8 mouse cellular contexts compared by ENCODE assay signal in genomic region chr2:25177685-25178084, GRCm38 (mm10). TPM values are rescaled to one million over a fixed set of nuclear protein-coding genes. Genes with fewer than 3 reads are reported as not detected.
A peak's percentile ranks its signal among the peaks of the same experiment; 100 is the strongest.
DNase-seq lines count a peak whose midpoint lies in the region; ATAC-seq lines count a peak whose summit lies in the region.

No protein-coding gene starts in this region.

- WGBS in heart, embryonic 12.5 days = 4% methylated on average over 5 of the region's 6 CpGs
- 3% methylated on average over 6 of the region's 6 CpGs for WGBS in kidney, embryonic 16.5 days
- WGBS in midbrain, embryonic 11.5 days = 4% methylated on average over 6 of the region's 6 CpGs

- 0 out of 2 replicates have a peak overlapping the region, but pooled peaks have one; percentile 1 for H3K9ac ChIP-seq in heart, embryonic 12.5 days
- H3K9ac ChIP-seq in kidney, embryonic 16.5 days (replicated peaks; ENCODE audit: low read length) = peak overlapping the region; percentile 40; the same call in 1 of the 2 replicates
- H3K9ac ChIP-seq in midbrain, embryonic 11.5 days (ENCODE audit: low read length) = peak overlapping the region; percentile 47

- peak overlapping the region; percentile 50 for H3K27ac ChIP-seq in heart, embryonic 12.5 days (ENCODE audit: poor library complexity, severe bottlenecking)
- peak overlapping the region; percentile 91 for H3K27ac ChIP-seq in kidney, embryonic 16.5 days (ENCODE audit: low read length)
- H3K27ac ChIP-seq in midbrain, embryonic 11.5 days (ENCODE audit: low read depth, low read length) = peak overlapping the region; percentile 71

- peak overlapping the region; percentile 25; the same call in 1 of the 2 replicates for H3K4me2 ChIP-seq in heart, embryonic 12.5 days
- peak overlapping the region; percentile 44 for H3K4me2 ChIP-seq in kidney, embryonic 16.5 days (replicated peaks; ENCODE audit: low read depth, low read length)
- peak overlapping the region; percentile 39 for H3K4me2 ChIP-seq in midbrain, embryonic 11.5 days

- ATAC-seq in heart, embryonic 12.5 days (ENCODE audit: insufficient number of reproducible peaks, low FRiP score) = no peak
- peak; percentile 63 for ATAC-seq in kidney, embryonic 16.5 days (ENCODE audit: low FRiP score, low TSS enrichment)
- peak; percentile 25 for ATAC-seq in midbrain, embryonic 11.5 days (ENCODE audit: low FRiP score)

- H3K9me3 ChIP-seq in heart, embryonic 12.5 days (replicated peaks) = no peaks in the 10 kb centered on the region
- H3K9me3 ChIP-seq in kidney, embryonic 16.5 days (ENCODE audit: low read length) = no peaks in the 10 kb centered on the region
- no peaks in the 10 kb centered on the region for H3K9me3 ChIP-seq in midbrain, embryonic 11.5 days (ENCODE audit: control insufficient read depth, low read length)

- peak; percentile 36 for DNase-seq in adrenal gland, adult 2 months
- no peak for DNase-seq in adrenal gland, postnatal 10 days
- DNase-seq in NIH3T3 (ENCODE audit: low read depth) = peak; percentile 39
- peak; percentile 91 for DNase-seq in midbrain, embryonic 11.5 days (ENCODE audit: low spot score, missing footprints)
- no peak for DNase-seq in thymus, postnatal 36 days
- no peak for DNase-seq in B cell, adult 2 months

- H3K4me1 ChIP-seq in heart, embryonic 12.5 days (replicated peaks) = peaks cover 41% of the 10 kb centered on the region
- peaks cover 75% of the 10 kb centered on the region for H3K4me1 ChIP-seq in kidney, embryonic 16.5 days (ENCODE audit: insufficient read depth, low read length)
- peaks cover 51% of the 10 kb centered on the region for H3K4me1 ChIP-seq in midbrain, embryonic 11.5 days (ENCODE audit: control insufficient read depth, insufficient read depth, low read length)

- no peak overlapping the region for H3K4me3 ChIP-seq in heart, embryonic 12.5 days
- peak overlapping the region; percentile 8 for H3K4me3 ChIP-seq in kidney, embryonic 16.5 days (ENCODE audit: low read length)
- H3K4me3 ChIP-seq in midbrain, embryonic 11.5 days (ENCODE audit: low read depth, low read length) = peak overlapping the region; percentile 16; the same call in 1 of the 2 replicates

- no peaks in the 10 kb centered on the region for H3K36me3 ChIP-seq in heart, embryonic 12.5 days
- no peaks in the 10 kb centered on the region for H3K36me3 ChIP-seq in kidney, embryonic 16.5 days (ENCODE audit: insufficient read depth, low read length)
- no peaks in the 10 kb centered on the region for H3K36me3 ChIP-seq in midbrain, embryonic 11.5 days (ENCODE audit: control insufficient read depth, insufficient read depth, low read length)

- H3K27me3 ChIP-seq in heart, embryonic 12.5 days (replicated peaks) = peaks cover 49% of the 10 kb centered on the region
- H3K27me3 ChIP-seq in kidney, embryonic 16.5 days (ENCODE audit: insufficient read depth, low read length) = peaks cover 25% of the 10 kb centered on the region
- H3K27me3 ChIP-seq in midbrain, embryonic 11.5 days (ENCODE audit: control insufficient read depth, insufficient read depth, low read length) = no peaks in the 10 kb centered on the region

RNA-seq across cellular contexts. Expression of gene Nrarp, which starts 2.9 kb away (rescaled TPM):
- 1 to 10 TPM; 1.9 to 3.6 TPM for total RNA-seq in adrenal gland, adult 2 months (2021)
- 12.0 and 19.0 TPM in 2 replicates for polyA plus RNA-seq in adrenal gland, adult 2 months (2012; rRNA removed)
- total RNA-seq in adrenal gland, postnatal 10 days (2021) = 10 to 100 TPM; 15.1 to 15.5 TPM
- polyA plus RNA-seq in heart, embryonic 12.5 days (2016; fragmentation: Nextera tagmentation; extraction: Ambion mirVana) = 10.8 and 12.8 TPM in 2 replicates
- 18.4 and 18.8 TPM in 2 replicates for polyA plus RNA-seq in kidney, embryonic 16.5 days (2015; fragmentation: Nextera tagmentation; extraction: Ambion mirVana)
- polyA plus RNA-seq in midbrain, embryonic 11.5 days (2014; fragmentation: Nextera tagmentation; extraction: Ambion mirVana) = 60.3 and 63.9 TPM in 2 replicates

RNA-seq across cellular contexts. Expression of gene Tor4a, which starts 19.0 kb away (rescaled TPM):
- total RNA-seq in adrenal gland, adult 2 months (2021) = 10 to 100 TPM; 21.9 to 24.2 TPM
- polyA plus RNA-seq in adrenal gland, adult 2 months (2012; rRNA removed) = 51.3 and 60.0 TPM in 2 replicates
- total RNA-seq in adrenal gland, postnatal 10 days (2021) = 10 to 100 TPM; 13.9 to 19.5 TPM
- 6.6 and 7.0 TPM in 2 replicates for polyA plus RNA-seq in heart, embryonic 12.5 days (2016; fragmentation: Nextera tagmentation; extraction: Ambion mirVana)
- 16.0 and 16.8 TPM in 2 replicates for polyA plus RNA-seq in kidney, embryonic 16.5 days (2015; fragmentation: Nextera tagmentation; extraction: Ambion mirVana)
- 1.4 and 1.5 TPM in 2 replicates for polyA plus RNA-seq in midbrain, embryonic 11.5 days (2014; fragmentation: Nextera tagmentation; extraction: Ambion mirVana)

RNA-seq across cellular contexts. Expression of gene Nelfb, which starts 33.6 kb away (rescaled TPM):
- 10 to 100 TPM; 36.3 to 57.4 TPM for total RNA-seq in adrenal gland, adult 2 months (2021)
- polyA plus RNA-seq in adrenal gland, adult 2 months (2012; rRNA removed) = 37.5 and 38.2 TPM in 2 replicates
- total RNA-seq in adrenal gland, postnatal 10 days (2021) = 10 to 100 TPM; 46.3 to 48.8 TPM
- 73.3 and 74.4 TPM in 2 replicates for polyA plus RNA-seq in heart, embryonic 12.5 days (2016; fragmentation: Nextera tagmentation; extraction: Ambion mirVana)
- 131 and 138 TPM in 2 replicates for polyA plus RNA-seq in kidney, embryonic 16.5 days (2015; fragmentation: Nextera tagmentation; extraction: Ambion mirVana)
- polyA plus RNA-seq in midbrain, embryonic 11.5 days (2014; fragmentation: Nextera tagmentation; extraction: Ambion mirVana) = 96.4 and 102 TPM in 2 replicates

RNA-seq across cellular contexts. Expression of gene Stpg3, which starts 36.8 kb away (rescaled TPM):
- not detected for total RNA-seq in adrenal gland, adult 2 months (2021)
- not detected in 2 replicates for polyA plus RNA-seq in adrenal gland, adult 2 months (2012; rRNA removed)
- not detected for total RNA-seq in adrenal gland, postnatal 10 days (2021)
- polyA plus RNA-seq in heart, embryonic 12.5 days (2016; fragmentation: Nextera tagmentation; extraction: Ambion mirVana) = not detected in 2 replicates
- 0.54 and 0.82 TPM in 2 replicates for polyA plus RNA-seq in kidney, embryonic 16.5 days (2015; fragmentation: Nextera tagmentation; extraction: Ambion mirVana)
- not detected in 2 replicates for polyA plus RNA-seq in midbrain, embryonic 11.5 days (2014; fragmentation: Nextera tagmentation; extraction: Ambion mirVana)

RNA-seq across cellular contexts. Expression of gene Fam166a, which starts 40.9 kb away (rescaled TPM):
- not detected for total RNA-seq in adrenal gland, adult 2 months (2021)
- polyA plus RNA-seq in adrenal gland, adult 2 months (2012; rRNA removed) = 0.15 and 0.16 TPM in 2 replicates
- total RNA-seq in adrenal gland, postnatal 10 days (2021) = not detected
- not detected in 2 replicates for polyA plus RNA-seq in heart, embryonic 12.5 days (2016; fragmentation: Nextera tagmentation; extraction: Ambion mirVana)
- 0.37 TPM in 1 of 2 replicates, not detected in the other for polyA plus RNA-seq in kidney, embryonic 16.5 days (2015; fragmentation: Nextera tagmentation; extraction: Ambion mirVana)
- 0.94 TPM in 1 of 2 replicates, not detected in the other for polyA plus RNA-seq in midbrain, embryonic 11.5 days (2014; fragmentation: Nextera tagmentation; extraction: Ambion mirVana)

Comparison
In these comparisons a context has a peak if more than half of its experiments do, and no peak if none do; other contexts are left out.
1. DNase-seq: peak in adrenal gland, adult 2 months (single experiment), NIH3T3 (single experiment) and midbrain, embryonic 11.5 days (single experiment); none in adrenal gland, postnatal 10 days (single experiment), thymus, postnatal 36 days (0 of 2) and B cell, adult 2 months (0 of 2).
2. Peak in every context shown above with its lines, with median percentiles within 50 percentile points of each other: H3K27ac ChIP-seq, H3K4me2 ChIP-seq and H3K9ac ChIP-seq.